Mouse (Mus musculus) left cerebral cortex, adult 18-20 months (tissue): ENCODE results near the gene Sephs2. TPM values are rescaled to one million over a fixed set of nuclear protein-coding genes. Genes with fewer than 3 reads are reported as not detected.

Experiments used
- DNase-seq, 2 experiments: peaks; one replicate each; pipeline ENCODE4 v3.0.0; 2021 to 2022; ENCODE audit warnings: low spot score in 2 of 2, mixed read lengths in 1 of 2
- long read RNA-seq, 2 experiments: library from polyadenylated mRNA; stranded (forward); transcript quantifications; one replicate each; pipeline ENCODE4 v2.0.0; 2021
- total RNA-seq, 2 experiments: library from RNA; stranded (reverse); gene quantifications; 2 replicates each; pipeline ENCODE4 v1.2.3; 2021

Sephs2 gene
- 10 to 100 TPM; 33.4 to 35.8 TPM for total RNA-seq
- long read RNA-seq, experiment 1, transcript Sephs2-201 (1 exons, 2,177 nt): major isoform, 126 of 126 reads
- long read RNA-seq, experiment 1, partial matches to known transcripts: 0 of 126 reads
- long read RNA-seq, experiment 1, other reads (novel, unspliced or antisense): 0 of 126 reads
- long read RNA-seq, experiment 2, transcript Sephs2-201 (1 exons, 2,177 nt): major isoform, 85 of 85 reads
- long read RNA-seq, experiment 2, partial matches to known transcripts: 0 of 85 reads
- long read RNA-seq, experiment 2, other reads (novel, unspliced or antisense): 0 of 85 reads

- DNase-seq: peak; percentile 92 to 94
These were observed at the start of gene Sephs2 for GRCm38 (mm10) chr7:127273925-127274789. Sephs2 (minus strand) TSS chr7:127274055.

GRCm38 (mm10) chr7:127322085-127322484, 48.2 kb upstream of the Sephs2 start:
- DNase-seq: no peak

DNA sequence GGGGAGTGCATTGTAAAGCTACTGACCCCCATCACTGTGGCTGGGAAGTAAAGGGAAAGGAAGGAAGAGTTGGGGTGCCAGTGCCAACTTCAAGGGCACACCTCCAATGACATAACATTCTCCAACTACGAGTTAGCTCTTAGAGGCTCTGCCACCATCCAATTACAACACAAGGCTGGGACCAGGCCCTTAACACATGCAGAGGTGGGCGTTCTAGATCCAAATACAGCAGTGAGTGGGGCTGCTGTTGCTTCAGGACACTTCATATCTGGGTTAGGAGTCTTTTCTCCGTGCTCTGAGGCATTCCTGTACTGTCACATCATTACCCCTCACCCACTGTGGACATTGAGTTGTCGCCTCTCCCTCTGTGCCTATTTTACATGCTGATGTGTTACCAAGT, 47.3 kb upstream of the Sephs2 start:
- DNase-seq: no peak

GRCm38 (mm10) chr7:127313912-127314311, 40.1 kb upstream of the Sephs2 start:
- DNase-seq: no peak

- DNase-seq: no peak
These were observed 36.1 kb upstream of the Sephs2 start for GRCm38 (mm10) chr7:127309951-127310350.

DNA sequence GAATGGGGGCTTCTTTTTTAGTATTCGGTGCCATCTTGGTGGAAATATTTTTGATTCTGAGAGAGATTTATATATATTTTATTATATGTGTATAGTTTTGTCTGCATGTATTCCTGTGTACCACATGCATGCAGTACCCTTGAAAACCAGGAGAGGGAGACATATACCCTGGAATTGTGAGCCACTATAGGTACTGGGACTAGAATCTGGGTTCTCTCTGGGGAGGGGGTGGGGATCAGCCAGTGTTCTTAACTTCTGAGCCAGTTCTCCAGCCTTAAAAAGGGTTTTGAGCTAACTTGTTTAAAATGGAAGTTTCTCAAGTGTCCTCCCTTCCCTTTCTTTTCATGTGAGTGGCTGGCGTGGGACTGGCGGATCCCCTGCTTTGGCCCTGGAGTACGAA, 35.0 kb upstream of the Sephs2 start:
- peak; percentile 48 to 70 for DNase-seq

DNA sequence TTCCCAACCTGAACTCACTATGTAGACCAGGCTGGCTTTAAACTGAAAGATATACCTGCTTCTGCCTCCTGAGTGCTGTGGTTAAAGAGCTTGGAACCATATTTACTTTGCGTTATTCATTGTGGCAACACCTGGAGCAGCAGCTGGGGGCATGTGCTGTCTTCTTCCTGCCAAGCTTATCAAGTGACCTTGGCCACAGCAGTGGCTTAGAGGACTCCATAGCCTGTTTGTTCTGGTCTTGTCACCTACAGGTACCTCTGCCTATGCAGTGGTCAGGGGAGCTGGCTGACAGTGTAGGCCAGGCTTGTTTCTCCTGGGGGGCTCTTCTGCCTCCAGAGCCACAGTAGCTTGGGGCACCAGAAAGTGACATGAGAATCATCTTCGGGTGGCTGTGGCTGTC, 34.6 kb upstream of the Sephs2 start:
- no peak for DNase-seq

GRCm38 (mm10) chr7:127297586-127298193, 23.8 kb upstream of the Sephs2 start:
- no peak for DNase-seq

DNA sequence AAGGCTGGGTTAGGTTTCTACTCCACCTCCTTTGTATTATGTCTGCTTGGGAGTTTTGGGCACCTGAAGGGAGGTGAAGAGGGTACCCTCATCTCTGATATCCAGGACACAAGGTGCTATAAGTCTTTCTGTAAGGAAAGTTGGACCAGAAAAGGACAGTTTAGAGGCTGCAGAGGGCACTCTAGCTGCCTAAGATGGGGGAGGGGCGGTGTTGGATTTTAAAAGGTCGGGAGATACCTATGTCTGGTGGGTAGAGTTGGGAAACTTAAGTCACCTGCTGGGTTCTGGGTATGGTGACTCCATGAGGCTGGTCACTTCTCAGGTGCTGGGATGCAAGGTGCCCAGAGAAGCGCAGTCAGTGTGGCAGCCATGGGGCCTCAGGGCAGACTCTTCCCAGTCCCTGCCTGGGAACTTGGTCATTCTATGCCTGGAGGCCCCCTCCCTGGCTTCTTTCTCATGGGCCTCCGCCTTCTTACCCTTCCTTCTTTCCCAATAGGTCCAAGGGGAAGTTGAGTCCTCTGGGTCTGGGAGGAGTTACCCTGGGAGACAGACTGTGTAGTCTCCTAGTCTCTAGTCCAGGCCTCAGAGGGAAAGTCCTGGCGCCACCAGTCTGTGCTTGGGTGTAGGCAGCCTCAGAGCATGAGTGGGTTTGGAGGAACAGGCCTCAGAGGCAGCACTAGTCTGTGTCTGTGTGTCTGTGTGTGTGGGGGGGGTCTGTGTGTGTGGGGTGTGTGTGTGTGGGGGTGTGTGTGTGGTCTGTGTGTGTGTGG, 23.1 kb upstream of the Sephs2 start:
- no peak for DNase-seq

GRCm38 (mm10) chr7:127296098-127296497, 22.2 kb upstream of the Sephs2 start, which contains the start of gene Itgal:
Itgal (plus strand) TSS chr7:127296260.
- DNase-seq: no peak

GRCm38 (mm10) chr7:127290142-127290541, 16.3 kb upstream of the Sephs2 start:
- no peak for DNase-seq

DNA sequence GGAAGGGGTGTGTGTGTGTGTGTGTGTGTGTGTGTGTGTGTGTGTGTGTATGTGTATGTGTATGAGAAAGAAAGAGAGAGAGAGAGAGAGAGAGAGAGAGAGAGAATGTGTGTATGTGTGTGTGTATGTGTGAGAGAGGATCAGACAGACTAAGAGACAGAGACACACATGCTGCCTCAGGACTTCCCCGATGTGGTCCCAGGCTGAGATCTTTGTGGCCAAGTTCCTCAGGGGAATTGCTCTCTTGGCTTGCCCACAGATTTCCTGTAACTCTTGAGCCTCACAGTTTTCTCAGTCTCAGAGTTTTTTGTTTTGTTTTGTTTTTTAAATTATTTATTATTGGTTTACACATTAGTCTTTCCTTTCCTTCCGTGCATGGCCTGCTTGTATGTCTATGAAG, 15.5 kb upstream of the Sephs2 start:
- no peak for DNase-seq

DNA sequence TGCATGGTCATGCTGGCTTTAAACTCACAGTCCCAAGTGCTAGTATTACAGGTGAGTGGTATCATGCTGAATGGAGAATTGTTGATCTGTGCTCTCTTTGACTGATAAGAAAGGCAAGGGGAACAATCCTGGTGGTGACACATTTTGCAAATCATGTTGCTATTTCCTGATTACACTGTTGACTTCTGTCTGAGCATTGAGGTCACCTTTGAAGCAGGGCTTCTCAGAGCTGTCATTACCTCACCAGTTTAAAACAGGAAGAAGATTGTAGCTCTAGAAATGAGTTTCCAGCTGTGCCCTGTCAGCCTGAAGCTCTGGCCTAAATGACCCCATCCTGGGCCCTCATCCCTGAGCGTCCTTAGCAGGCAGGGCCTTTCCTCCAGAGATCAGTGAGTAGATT, 14.1 kb upstream of the Sephs2 start:
- DNase-seq: no peak

DNA sequence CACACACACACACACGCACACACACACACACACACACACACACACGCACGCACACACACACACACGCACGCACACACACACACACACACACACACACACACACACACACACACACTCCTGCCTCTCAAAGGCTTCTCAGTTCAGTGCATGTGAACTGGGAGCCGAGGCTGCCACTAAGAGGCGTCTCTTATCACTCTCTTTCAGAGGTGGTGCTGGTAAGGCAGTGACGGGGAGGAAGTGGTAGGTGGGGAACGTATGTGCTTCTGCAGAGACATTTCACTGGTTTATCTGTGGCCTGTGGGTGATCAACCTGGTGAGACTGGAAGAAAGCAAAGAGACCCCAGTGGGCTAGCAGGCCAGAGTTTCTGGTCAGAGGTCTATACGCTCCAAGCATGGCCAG, 11.3 kb upstream of the Sephs2 start:
- DNase-seq: no peak

DNA sequence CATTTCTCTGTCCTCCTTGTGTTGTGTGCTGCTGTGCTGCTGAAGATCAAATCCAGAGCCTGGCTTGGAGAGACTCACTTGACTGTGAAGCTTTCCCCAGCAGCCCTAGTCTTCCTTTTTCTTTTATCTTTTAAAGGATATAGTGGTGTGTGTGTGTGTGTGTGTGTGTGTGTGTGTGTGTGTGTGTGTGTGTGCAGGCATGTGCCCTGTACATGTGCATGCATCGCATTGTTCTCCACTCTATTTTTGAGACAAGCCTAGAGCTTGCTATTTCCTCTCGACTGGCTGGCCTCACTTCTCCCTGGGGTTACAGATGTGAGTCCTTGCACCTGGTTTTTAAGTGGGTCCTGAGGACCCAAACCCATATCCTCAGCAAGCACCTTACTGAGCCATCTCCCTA, 8.3 kb upstream of the Sephs2 start:
- no peak for DNase-seq

- DNase-seq: no peak
These were observed 7.3 kb upstream of the Sephs2 start for GRCm38 (mm10) chr7:127281114-127281513.

DNA sequence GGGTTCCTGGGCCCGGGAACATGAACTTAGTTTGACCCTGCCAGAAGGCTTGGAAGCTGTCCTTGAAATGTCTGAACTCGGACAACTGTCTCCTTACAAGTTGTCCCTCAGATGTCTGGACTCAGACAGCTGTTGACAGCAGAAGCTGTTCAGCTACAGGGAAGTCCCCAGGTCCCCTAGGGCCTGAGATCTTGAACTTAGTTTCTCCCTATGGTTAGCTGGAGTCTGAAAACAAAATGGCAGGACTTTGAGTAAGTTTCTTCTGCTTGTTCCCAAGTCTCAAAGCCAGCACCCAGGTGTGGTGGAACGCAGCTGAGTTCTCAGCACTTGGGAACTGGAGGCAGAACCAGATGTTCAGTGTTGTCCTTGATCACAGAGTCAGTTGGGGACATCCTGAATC, 6.2 kb upstream of the Sephs2 start:
- no peak for DNase-seq

- DNase-seq: no peak
These were observed 4.5 kb upstream of the Sephs2 start for GRCm38 (mm10) chr7:127278311-127278710.

DNA sequence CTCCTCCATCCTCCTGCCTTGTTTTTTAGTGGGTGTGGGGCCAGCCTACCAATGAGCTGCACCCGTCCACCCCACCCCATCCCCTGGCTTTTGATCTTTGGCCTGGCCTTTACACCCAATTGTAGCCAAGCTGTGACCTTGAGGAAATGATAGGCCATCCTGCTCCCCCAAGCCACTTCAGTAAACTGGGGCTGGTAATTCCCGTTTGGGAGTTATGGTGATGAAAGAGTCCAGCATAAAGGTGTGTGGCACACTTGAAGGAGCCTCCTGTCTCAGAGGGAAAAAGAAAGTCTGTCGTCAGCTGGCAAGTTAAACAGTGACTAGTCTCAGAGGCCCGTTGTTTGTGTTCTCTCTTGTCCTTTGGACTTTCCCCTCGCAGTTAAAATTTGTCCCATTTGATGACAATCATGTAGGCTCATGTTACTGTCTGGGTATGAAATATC, 2.7 kb upstream of the Sephs2 start:
- no peak for DNase-seq

DNA sequence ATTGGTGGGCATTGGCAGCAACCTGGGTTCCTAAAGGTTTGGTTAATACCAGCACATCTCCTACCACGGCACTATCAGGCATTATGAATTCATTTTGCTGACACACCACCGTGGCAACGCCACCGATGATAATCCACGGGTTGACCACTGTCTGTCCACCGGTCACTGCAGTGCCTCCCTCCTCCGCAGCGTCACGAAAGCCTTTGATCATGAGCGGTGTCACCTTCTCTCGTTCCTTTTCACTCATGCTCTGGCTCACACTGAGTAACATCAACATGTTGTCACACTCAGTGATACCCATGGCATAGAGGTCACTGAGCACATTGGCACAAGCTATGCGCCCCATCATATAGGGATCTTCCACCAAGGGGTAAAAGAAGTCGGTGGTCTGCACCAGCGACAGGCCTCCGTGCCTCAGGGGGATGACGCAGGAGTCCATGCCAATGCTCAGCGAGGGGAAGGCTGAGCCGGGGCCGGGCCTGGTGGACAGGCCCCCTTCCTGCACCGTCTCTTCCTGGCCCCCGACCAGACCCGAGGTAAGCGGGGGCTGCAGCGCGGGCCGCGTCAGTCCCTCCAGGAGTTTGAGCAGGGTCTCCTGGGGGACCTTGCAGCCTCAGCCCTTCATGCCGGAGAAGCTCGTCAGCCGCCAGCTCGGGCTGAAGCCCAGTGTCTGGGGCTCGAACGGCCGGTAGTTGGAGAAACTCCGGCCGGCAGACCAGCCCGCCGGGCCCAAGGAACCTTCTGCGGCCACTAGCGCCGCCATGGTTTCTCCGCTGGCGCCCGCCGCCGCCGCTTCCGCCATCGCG, 534 bp downstream of the Sephs2 start:
- DNase-seq: no peak
